Mouse (Mus musculus): ENCODE results near the gene Smndc1.

Gene Smndc1

DNA sequence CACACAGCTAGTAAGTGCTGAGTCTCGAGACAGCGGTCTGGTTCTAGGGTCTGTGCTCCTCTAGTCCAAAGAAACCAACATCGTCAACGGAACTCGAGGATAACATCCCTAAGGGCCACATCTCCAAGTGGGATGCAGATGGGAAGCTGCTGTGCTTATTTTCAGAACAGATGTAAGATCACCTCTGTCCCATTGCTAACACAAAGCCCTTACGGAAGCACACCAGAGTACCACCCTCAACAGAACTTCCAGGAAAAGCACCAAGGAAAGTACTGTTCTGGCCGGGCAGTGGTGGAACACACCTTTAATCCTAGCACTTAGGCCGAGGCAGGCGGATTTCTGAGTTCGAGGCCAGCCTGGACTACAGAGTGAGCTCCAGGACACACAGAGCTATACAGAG lies 12.0 kb downstream of the Smndc1 start:
- DNase-seq = no peak

DNA sequence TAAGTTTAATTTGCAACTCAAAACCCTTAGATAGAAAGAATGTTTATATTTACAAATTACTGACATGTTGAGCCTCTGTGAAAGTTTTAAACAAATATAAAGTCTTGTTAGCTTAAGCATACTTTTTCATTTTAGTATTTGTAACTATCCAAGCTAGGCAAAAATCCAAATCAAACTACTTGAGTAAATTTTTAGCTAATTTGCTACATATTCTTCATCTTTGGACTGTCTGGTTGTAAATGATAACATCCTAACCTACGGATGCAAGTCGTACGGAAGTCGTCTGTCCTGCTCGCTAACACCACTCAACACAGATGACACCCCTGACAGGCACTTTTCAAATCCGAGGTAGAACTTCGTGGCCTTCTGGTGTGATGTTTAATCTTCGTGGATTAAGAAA lies 12.7 kb downstream of the Smndc1 start:
- no peak for DNase-seq

DNA sequence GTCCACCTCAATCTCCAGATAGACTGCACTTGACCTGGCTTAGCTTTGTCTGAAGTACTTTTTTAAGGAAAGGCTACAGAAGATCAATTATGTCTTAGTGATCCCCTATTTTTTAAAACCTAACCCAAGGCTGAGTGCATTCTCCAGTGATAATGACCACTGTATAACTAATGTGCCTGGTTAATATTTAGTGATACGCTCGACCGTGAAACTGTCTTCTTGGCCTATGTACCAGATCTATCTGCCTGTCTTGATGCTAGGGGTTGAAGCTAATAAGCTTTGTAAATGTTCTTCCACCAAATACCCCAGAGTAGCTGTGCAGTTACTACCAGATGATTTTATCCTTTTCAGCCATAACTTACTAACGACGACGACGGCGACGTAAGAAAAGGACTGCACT lies 14.6 kb downstream of the Smndc1 start:
- no peak for DNase-seq

DNA sequence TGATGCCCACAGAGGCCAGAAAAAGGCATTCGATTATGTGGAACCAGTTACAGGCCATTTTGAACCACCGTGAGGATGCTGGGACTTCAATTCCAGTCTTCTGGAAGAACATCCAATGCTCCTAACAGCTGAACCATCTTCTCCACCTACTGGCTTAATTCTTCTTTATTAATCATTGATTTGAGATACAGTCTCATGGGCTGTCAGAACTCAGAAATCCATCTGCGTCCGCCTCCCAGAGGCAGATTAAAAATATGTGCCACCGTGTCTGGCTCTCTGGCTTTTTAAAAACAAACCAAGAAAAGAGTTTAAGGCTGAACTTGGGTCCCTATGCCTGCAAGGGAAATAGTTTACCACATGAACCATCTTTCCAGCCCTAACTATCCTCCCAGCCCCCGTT lies 15.1 kb downstream of the Smndc1 start:
- no peak for DNase-seq

DNA sequence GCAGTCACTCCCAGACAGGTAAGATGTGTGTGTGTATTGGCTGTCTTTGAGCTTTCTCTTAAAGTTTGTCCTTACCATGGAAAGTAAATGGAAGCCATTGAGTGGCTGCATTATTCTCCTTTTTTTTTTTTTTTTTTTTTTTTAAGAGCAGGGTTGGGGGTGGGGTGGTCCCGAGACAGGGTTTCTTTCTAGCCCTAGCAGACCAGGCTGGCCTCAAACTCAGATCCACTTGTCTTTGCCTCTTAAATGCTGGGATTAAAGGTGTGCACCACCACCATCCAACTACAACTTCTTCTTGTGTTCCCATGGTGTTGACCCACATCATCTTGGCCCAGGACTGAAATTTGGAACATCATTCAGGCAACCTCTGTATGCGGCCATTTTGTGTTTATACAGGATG lies 16.8 kb downstream of the Smndc1 start:
- DNase-seq = no peak

DNA sequence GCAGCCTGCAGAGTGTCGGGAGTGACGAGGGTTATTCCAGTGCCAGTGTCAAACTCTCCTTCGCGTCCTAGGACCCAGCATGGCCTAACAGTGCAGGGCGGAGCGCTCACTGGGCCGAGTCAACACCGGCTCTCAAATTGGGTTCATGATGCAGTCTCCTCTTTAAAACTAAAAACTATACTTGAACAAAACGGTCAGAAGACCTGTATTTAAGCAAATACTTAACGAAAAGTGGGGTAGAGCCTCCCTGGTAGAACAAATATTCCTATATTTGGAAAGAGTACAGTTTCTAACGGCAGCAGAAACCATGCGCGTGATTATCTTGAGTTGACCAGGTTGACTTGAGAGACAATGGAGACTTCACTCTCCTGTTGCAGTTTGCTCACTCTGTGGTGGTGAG lies 18.7 kb downstream of the Smndc1 start, which contains the start of gene Gm10197:
Gm10197 (minus strand) TSS at position 101 of the 400 bp plus-strand sequence.
- DNase-seq = no peak

DNA sequence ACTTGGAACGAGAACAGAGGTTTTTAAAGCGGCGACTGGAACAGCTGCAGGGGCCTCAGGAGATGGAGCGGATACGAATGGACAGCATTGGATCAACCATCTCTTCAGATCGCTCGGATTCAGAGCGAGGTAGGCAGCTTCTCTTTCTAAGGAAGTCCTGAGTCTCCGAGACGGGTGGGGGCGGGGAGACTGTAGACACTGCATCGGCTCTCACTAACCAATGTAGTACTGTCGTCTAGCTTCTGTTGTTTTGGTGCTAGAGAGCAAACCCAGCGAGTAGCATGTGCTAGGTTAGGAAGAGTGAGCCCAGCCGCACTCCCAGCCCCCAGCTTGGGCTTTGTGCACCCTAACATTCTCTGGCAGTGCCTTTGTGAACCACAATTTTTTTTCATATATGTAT lies 20.1 kb downstream of the Smndc1 start:
- DNase-seq = no peak

DNA sequence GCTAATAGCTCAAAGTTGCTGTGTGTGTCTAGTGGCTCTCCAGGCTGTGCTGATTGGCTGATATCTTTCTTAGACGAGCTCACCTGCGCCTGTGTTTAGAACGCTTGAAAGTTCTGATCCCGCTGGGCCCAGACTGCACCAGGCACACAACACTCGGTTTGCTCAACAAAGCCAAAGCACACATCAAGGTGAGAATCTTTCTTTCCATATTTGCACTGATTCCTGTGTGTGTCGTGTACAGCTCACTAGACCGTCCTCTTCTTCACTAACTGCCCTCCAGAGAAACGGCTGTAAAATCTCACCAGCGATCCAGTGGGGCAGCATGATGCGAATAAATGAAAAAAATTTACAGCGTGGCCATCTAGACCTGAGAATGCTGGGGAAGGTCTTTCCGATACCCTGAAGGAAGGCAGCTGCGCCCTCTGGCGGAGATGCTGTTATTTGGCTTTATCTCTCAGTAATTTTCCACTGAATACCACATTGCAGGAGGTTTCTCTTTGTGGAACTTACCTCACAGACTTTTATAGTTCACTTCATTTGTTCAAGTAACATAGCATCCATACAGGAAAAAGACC lies 20.8 kb downstream of the Smndc1 start:
- peak; percentile 83 for DNase-seq

DNA sequence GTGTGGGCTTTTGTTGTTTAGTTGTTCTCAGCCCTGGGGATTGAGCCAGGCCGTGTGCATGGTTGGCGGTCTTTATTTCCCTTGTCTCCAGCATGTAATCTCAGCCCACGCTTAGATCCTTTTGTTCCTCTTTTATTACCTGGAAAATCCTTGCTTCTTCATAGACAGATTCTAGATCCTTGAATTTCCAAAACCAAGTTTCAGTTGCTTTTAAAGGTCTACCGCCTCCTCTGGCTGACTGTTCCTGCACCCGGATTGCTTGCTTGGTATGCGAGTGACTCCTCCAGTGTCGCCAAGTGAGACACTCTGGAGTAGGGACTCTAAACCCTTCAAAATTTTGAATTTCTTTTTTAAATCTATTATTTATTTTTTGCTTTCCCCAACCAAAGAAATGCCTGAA lies 23.5 kb downstream of the Smndc1 start:
- no peak for DNase-seq

DNA sequence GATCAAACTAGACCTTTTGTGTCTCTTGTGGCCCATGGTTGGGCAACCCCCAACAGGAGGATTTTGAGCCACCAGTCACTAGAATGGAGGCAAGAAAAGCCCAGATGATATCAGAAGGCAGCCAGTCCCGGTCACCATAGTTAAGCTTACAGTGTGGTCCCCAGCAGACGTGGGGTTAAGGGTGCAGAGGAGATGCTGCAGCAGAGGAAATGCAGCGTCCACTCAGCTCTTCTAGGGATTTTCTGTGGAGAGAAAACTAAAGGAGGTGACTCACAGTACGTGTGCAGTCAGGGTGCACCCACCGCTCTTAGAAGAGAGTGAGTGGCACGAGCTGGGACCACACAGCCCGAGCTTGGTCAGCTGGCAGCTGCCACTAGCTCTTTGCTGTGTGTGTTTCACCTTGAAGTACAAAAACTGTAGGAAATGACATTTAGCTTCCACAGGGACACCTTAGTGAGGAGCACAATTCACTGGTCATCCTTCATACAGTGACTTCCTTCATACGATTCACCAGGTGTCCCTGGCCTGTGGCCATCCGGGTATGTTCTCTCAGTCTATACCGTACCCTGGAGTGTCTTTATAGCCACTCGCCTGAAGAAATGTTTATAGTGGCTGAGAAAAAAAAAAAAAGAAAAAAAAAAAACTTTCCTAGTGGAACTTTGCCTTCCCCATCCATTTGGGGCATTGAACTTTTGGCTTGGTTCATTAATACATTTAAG lies 24.2 kb downstream of the Smndc1 start:
- DNase-seq = no peak

DNA sequence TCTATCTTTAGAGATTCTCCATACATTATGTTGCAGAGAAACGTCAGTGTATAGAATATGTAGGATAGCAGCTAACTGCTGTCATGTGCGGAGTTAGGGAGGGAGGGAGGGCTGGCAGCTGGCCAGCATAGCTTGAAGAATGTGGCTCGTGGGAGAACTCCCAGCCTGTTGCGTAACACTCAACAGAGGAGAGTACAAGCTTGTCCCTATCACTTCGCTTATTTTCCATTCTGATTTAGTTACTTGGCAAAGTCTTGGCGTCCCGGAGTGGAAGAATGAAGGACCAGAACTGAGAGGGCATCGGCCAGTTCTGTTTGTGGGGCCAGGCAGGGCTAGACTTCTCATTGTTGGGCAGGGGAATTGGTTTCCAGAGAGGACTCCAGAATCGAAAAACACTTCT lies 25.4 kb downstream of the Smndc1 start:
- DNase-seq = no peak

DNA sequence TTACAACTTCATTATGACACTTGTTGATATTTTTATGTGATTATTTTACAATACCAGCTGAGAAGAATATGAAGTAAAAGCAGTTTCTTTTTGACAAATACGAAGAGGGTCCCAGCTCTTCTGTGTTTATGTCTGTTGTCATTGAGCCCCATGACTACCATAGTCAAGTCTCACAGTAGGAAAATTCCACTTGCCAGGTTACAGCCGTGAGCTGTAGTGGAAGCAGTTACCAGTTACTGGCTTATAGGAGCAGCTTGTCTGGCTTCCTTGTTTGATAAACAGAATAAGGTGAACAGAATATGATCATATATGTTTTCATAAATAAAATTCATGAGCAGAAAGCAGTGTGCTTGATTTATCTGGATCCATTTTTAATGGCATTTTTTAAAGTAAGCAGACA lies 25.8 kb downstream of the Smndc1 start:
- no peak for DNase-seq

DNA sequence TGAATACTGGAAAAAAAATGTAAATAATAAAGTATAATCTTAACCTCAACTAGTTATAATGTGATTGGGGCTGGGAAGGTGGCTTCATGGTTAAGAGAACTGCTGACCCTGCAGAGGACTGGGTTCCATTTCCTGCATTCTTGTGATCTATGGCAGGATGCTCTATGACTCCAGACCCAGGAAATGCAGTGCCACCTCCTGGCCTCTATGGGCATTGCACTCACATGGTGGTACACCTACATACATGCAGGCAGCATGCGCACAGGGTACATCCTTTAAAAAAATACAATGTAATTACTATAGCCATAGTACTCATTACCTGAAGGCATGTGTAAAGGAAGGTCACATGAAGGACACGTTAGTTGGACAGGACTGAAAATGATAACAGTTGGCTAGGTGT lies 27.4 kb downstream of the Smndc1 start:
- DNase-seq = peak; percentile 70

DNA sequence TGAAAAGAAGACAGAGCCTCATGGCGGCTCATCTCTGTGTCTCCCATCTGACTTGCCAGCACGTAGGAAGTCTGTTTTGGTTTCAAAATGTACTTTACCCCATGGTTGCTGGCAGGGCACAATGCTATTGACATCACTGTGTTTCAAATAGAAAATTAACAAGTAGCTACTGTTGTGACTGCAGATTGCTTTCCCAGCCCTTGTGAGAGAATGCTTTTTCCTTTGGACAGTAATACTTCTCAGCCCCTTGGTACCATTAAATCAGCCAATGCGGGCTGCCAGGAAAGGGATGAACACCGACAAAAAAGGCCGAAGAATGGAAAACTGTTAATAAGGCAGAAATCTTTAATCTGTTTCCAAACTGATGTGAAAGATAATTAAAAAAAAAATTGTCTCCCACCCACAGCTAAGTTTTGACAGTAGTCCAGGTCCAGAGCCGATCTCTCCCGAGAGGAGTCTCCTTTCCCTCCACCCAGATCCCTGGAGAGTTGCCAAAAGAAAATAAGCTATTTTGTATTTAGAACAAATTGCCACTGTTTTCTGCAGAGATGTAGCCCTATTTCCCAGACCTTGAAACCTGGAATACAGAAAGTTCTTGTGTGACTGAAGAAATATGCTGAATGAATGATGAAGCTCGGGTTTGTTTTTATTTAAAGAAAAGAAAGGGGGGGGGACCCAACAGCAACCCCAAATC lies 30.0 kb downstream of the Smndc1 start:
- DNase-seq = no peak

DNA sequence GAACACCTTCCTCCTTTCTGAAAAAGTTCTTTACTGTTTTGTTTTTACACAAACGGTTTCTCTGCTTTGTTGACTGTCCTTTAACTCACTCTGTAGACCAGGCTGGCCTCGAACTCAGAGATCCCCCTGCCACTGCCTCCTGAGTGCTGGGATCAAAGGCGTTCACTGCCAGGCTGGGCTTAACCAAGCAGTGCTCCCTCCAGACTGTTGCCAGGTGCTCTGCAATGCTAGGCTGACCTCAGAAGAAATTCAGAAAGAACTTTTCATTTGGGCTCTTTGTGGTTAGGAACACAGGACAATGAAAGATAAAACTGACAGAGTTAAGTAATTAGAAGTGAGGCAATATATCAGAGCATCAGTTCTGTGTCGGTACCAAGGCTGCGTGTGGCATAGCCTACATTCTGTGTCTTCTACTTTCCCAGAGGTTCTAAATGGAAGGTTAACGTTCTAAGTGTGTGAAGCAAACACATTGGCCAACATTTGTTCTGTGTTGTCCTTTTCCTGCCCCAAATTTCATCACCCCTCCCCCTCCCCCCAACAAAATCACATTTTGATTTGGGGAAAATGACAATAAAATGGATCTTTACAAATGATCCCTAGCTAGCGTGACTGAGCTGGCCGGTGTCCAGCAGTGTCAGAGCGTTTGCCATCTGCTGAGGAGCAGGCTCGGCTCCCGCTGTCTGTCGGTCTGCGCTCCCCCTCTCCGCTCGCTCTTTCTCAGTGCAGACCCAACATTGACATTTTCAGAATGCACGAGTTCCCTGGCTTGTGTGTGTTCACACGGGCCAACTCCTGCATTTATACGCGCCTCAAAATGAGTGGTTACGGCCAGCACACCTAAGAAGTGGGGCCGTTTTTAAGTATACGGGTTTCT lies 31.0 kb downstream of the Smndc1 start:
- no peak for DNase-seq

DNA sequence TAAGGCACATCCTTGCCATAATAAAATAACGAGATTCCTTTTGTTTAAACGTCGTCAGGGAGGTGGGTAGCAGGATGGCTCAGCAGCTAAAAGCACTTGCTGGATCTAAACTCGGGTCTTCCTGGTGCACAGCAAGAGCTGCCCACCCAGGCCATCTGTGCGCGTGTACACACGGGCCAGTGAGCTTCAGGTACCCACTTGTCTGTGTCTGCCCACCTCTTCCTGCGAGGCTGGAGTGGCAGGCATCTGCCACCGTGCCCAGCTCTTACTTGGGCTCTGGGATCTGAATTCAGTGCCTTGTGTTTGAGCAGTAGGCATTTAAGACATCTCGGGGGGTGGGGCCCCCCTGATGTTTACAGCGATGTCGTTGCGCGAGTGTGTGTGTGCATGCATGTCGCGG lies 35.3 kb downstream of the Smndc1 start:
- no peak for DNase-seq

DNA sequence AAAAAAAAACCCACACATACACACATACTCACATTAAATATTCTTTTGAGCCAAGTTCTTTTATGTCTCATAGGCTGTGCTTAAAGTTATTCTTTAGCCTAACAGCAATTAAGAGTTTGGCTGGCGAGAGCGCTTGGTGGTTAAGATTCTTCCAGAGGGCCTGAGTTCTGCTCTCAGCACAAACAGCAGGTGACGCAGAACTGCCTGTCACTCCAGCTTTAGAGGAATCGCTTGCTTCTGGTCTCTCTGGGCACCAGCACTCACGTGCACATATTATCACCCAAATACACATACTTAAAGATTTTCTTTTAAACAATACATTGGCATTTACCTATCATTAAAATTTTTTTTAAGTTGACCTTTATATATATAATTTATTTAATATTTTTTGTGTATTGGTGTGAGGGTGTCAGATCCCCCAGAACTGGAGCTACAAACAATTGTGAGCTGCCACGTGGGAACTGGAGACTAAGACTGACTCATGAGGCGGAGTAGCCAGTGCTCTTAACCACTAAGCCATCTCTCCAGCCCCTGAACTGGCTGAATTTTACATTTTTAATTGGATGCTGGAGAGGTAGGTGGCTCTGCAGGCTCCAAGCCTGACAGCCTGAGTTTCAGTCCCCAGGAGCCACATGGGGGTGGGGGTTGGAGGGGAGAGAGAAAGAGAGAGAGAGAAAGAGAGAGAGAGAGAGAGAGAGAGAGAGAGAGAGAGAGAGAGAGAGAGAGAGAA lies 35.9 kb downstream of the Smndc1 start:
- DNase-seq = no peak

DNA sequence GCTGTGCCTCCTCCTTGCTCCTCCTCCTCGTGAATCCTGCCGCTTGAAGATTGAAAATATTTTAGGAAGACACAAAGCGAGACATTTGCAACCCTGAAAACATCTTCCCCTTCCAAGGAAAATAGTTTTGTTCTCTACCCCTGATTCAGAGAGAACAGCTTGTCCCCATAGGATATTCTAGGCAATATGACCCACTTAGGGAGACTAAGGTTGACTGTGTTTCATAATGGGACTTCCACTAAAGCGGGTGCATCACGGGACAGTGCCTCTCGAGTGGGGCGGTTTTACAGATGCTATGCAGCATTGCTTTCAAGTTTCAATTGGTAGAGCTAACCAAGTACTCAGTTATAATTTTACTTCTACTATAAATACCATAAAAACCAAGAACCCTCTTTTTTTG lies 36.5 kb downstream of the Smndc1 start:
- no peak for DNase-seq

DNA sequence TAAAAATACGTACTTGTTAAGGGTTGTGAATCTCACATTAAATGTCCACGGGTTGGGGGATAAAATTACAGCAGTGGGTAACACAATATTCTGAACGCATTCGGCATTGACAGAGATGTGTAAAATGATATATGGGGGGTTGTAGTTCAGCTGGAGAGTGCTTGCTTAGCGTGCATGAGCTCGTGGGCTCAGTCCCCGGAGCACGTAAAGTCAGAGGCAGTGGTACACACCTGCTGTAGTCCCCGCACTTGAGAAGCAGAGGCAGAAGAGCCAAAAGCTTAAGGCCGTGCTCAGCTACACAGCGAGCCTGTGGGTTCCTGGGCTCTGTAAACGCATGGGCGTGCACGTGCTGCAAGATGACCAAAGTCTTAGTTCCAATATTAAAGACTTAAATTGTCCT lies 44.6 kb downstream of the Smndc1 start:
- no peak for DNase-seq

DNA sequence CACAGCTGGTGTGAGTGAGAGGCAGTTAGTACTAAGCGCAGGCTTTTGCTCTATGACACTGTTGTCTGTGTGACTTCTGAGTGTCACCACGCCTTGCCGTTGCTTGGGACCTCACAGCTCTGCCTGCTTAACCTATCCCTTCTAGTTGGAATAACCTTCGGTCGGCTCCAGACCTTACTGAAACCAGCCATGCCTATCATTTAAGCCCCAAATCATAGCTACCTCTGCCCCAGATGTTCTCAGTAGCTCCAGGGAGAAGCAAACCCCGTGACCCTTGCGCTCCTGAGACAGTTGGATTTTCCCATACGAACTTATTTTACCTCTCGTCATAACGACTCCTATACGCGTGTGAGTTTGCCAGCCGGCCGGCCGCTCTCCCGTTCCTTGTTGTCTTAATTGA lies 46.3 kb downstream of the Smndc1 start:
- DNase-seq = no peak

DNA sequence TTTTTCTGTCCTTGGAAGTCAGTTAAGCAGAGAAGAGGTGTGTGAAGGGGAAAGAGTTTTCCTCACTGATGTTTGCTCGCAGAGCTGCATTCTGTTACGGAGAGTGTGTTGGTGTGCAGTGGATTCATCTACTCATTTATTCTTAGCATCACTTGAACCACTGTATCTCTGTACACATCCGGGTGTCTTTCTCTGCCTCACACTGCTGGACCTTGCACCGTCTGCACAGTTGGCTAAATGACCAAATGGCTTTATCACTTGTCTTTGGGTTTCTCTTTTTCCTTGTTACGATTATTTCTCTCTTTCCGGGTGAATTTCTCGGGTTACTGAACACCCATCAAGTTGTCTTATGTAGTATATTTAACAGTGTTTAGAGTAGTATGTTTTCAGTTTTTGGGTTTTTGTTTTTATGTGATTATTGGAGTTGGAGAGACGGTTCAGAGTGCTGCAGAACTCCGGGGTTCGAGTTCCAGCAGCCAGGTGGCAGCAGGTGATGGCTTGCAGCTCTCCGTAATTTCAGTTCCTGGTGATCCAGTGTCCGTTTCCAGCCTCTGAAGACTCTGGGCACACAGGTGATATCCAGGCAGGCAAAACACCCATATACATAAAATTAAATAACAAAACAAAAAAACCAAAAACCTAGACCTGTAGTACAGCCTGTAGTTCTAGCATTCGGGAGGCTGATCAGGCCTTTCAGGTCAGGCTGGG lies 47.0 kb downstream of the Smndc1 start:
- DNase-seq = no peak

DNA sequence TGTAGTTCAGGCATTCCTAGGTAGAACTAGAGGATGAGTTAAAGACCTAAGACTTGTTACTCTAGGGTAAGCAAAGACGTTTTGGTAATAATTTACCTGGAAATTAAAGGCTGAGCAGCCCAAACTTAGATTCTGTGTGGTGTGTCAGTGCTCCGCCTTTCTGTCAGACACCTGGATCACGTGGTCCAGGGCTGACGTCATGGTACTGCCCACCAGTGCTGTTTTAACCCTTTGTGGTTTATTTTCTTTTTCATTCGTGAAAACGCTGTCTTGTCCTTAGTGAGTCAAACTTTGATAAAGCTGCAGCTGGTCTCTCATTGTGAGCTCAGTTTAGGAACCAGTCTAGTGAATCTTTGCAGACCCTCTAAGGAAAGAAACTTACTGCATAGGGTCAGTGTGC lies 50.0 kb downstream of the Smndc1 start:
- DNase-seq = no peak
